Mouse (Mus musculus) cortical plate, adult 2 months (tissue): Measurements from ENCODE around the gene Gm9945. TPM values are rescaled to one million over a fixed set of nuclear protein-coding genes. Genes with fewer than 3 reads are reported as not detected.

ENCODE experiments used
- H3K27ac ChIP-seq: fragments of 200-500 bp; 2 replicates; pipeline ENCODE4 v1.5.1; 2012; ENCODE audit warnings: low read length, control low read depth, inconsistent platforms; ENCODE audit not compliant: insufficient read depth
- H3K4me1 ChIP-seq: fragments of 200-500 bp; 2 replicates; pipeline ENCODE4 v1.6.1; 2011; ENCODE audit warnings: low read length; ENCODE audit not compliant: control insufficient read depth, insufficient read depth
- H3K4me3 ChIP-seq: fragments of 200-500 bp; 2 replicates; pipeline ENCODE4 v1.5.1; 2011; ENCODE audit warnings: mild to moderate bottlenecking, low read length, control low read depth; ENCODE audit not compliant: insufficient read depth
- CTCF ChIP-seq: fragments of 200-500 bp; IDR thresholded peaks from 2 replicates; pipeline ENCODE4 v1.5.1; 2011; ENCODE audit warnings: mild to moderate bottlenecking, control low read depth, low read length; ENCODE audit not compliant: insufficient read depth; ENCODE audit errors: extremely low read depth
- POLR2A ChIP-seq: fragments of 200-500 bp; IDR thresholded peaks from 2 replicates; pipeline ENCODE4 v1.6.1; 2011; ENCODE audit warnings: mild to moderate bottlenecking, low read length, control low read depth; ENCODE audit not compliant: insufficient read depth; ENCODE audit errors: extremely low read depth
- polyA plus RNA-seq: library from polyadenylated mRNA; depleted of rRNA; stranded (reverse); fragments of >200 nt; gene quantifications from 2 replicates; pipeline ENCODE4 v1.2.3, GENCODE M21; 2012

Gm9945 gene
- polyA plus RNA-seq, 1 experiment: 0.48 TPM

GRCm38 (mm10) chr11:53445562-53445961 lies 34.4 kb upstream of the Gm9945 start:
- Histone ChIP-seq H3K4me3 (no peak overlapping the region), H3K4me1 (no peaks in the 10 kb centered on the region), H3K27ac (no peak overlapping the region)
- TF ChIP-seq POLR2A (no peak), CTCF (no peak)

GRCm38 (mm10) chr11:53446183-53446582 lies 33.8 kb upstream of the Gm9945 start:
- H3K4me3 ChIP-seq: no peak overlapping the region
- no peaks in the 10 kb centered on the region for H3K4me1 ChIP-seq
- TF ChIP-seq POLR2A (no peak), CTCF (no peak)
- no peak overlapping the region for H3K27ac ChIP-seq

GRCm38 (mm10) chr11:53447996-53448395 lies 32.0 kb upstream of the Gm9945 start:
- no peaks in the 10 kb centered on the region for H3K4me1 ChIP-seq
- no peak for TF ChIP-seq CTCF
- no peak for TF ChIP-seq POLR2A
- H3K4me3 ChIP-seq: no peak overlapping the region
- no peak overlapping the region for H3K27ac ChIP-seq

- Histone ChIP-seq H3K27ac (no peak overlapping the region), H3K4me1 (no peaks in the 10 kb centered on the region), H3K4me3 (no peak overlapping the region)
- TF ChIP-seq POLR2A: no peak
These were observed 31.4 kb upstream of the Gm9945 start for GRCm38 (mm10) chr11:53448529-53448928.

- TF ChIP-seq CTCF: no peak
- no peak for TF ChIP-seq POLR2A
- Histone ChIP-seq H3K4me1 (no peaks in the 10 kb centered on the region), H3K4me3 (no peak overlapping the region), H3K27ac (no peak overlapping the region)
These were observed 29.8 kb upstream of the Gm9945 start for GRCm38 (mm10) chr11:53450070-53450705.

GRCm38 (mm10) chr11:53451361-53451760 lies 28.6 kb upstream of the Gm9945 start:
- no peaks in the 10 kb centered on the region for H3K4me1 ChIP-seq
- no peak for TF ChIP-seq POLR2A
- no peak for TF ChIP-seq CTCF
- H3K4me3 ChIP-seq: no peak overlapping the region
- H3K27ac ChIP-seq: no peak overlapping the region

GRCm38 (mm10) chr11:53452396-53452795 lies 27.6 kb upstream of the Gm9945 start:
- no peak overlapping the region for H3K27ac ChIP-seq
- no peaks in the 10 kb centered on the region for H3K4me1 ChIP-seq
- TF ChIP-seq CTCF (no peak), POLR2A (no peak)
- no peak overlapping the region for H3K4me3 ChIP-seq

- TF ChIP-seq POLR2A: no peak
- no peak for TF ChIP-seq CTCF
- Histone ChIP-seq H3K27ac (no peak overlapping the region), H3K4me1 (no peaks in the 10 kb centered on the region), H3K4me3 (no peak overlapping the region)
These were observed 26.9 kb upstream of the Gm9945 start for GRCm38 (mm10) chr11:53453031-53453430.

- peak within 1 kb of the TSS; percentile 63 for H3K4me3 ChIP-seq
- TF ChIP-seq POLR2A (no peak), CTCF (peak; percentile 35)
- no peaks in the 10 kb centered on the region for H3K4me1 ChIP-seq
- peak within 1 kb of the TSS; percentile 73 for H3K27ac ChIP-seq
These were observed 23.2 kb upstream of the Gm9945 start, which contains the start of the genes Gm10447 and Shroom1 for GRCm38 (mm10) chr11:53456474-53457371. Gene Gm10447, minus strand, starts transcription at chr11:53457110. Gene Shroom1, plus strand, starts transcription at chr11:53457205.

- Histone ChIP-seq H3K4me1 (no peaks in the 10 kb centered on the region), H3K4me3 (peak overlapping the region; percentile 63), H3K27ac (peak overlapping the region; percentile 73)
- TF ChIP-seq CTCF (no peak), POLR2A (no peak)
These were observed 22.5 kb upstream of the Gm9945 start for GRCm38 (mm10) chr11:53457372-53457954.
